Mouse (Mus musculus) intestine, embryonic 15.5 days (tissue): ENCODE data around the gene Lztr1. TPM values are rescaled to one million over a fixed set of nuclear protein-coding genes. Genes with fewer than 3 reads are reported as not detected.

Experiments used
- ATAC-seq: fragments of 200-750 bp; cut with Nextera tagmentation; 2 replicates; pipeline ENCODE4 v1.8.0; 2017; ENCODE audit warnings: moderate TSS enrichment, moderate library complexity
- H3K27ac ChIP-seq: fragments of 300-500 bp; sonication (generic); 2 replicates; pipeline ENCODE4 v1.5.1; 2015; ENCODE audit warnings: mild to moderate bottlenecking, inconsistent platforms
- H3K27me3 ChIP-seq: fragments of 300-500 bp; sonication (generic); replicated peaks from 2 replicates; pipeline ENCODE4 v1.6.1; 2015; ENCODE audit warnings: inconsistent platforms
- H3K36me3 ChIP-seq: fragments of 300-500 bp; sonication (generic); 2 replicates; pipeline ENCODE4 v1.6.1; 2015; ENCODE audit warnings: inconsistent platforms
- H3K4me1 ChIP-seq: fragments of 300-500 bp; sonication (generic); replicated peaks from 2 replicates; pipeline ENCODE4 v1.6.1; 2015; ENCODE audit warnings: inconsistent platforms
- H3K4me2 ChIP-seq: fragments of 300-500 bp; sonication (generic); replicated peaks from 2 replicates; pipeline ENCODE4 v1.6.1; 2015; ENCODE audit warnings: mild to moderate bottlenecking, inconsistent platforms
- H3K4me3 ChIP-seq: fragments of 300-500 bp; sonication (generic); replicated peaks from 2 replicates; pipeline ENCODE4 v1.5.1; 2015; ENCODE audit warnings: inconsistent platforms
- H3K9ac ChIP-seq: fragments of 300-500 bp; sonication (generic); 2 replicates; pipeline ENCODE4 v1.6.1; 2015; ENCODE audit warnings: inconsistent platforms
- H3K9me3 ChIP-seq: fragments of 300-500 bp; sonication (generic); 2 replicates; pipeline ENCODE4 v1.6.1; 2016; ENCODE audit warnings: inconsistent platforms
- WGBS: fragments of 180-500 bp; shearing (Covaris S2); methylation state at CpG from one replicate; pipeline ENCODE4 v1.1.7; 2015; 5-methylcytosine and 5-hydroxymethylcytosine counted together
- polyA plus RNA-seq: library from polyadenylated mRNA; unstranded; fragments of >200 nt; fragmentation: Nextera tagmentation; extraction: Ambion mirVana; gene quantifications from 2 replicates; pipeline ENCODE4 v1.2.1, GENCODE M21; 2015

The Lztr1 gene
- polyA plus RNA-seq, 1 experiment from 2014 or later, result 72.7 TPM

GRCm38 (mm10) chr16:17510143-17510542, 1.7 kb downstream of the Lztr1 start:
- Histone ChIP-seq H3K27me3 (no peaks in the 10 kb centered on the region), H3K36me3 (peaks cover 19% of the 10 kb centered on the region; the same call in 1 of the 2 replicates), H3K4me3 (peak overlapping the region; percentile 58; the same call in 1 of the 2 replicates), H3K9ac (no peak overlapping the region), H3K27ac (peak overlapping the region; percentile 25), H3K4me1 (peaks cover 12% of the 10 kb centered on the region), H3K4me2 (peak overlapping the region; percentile 64), H3K9me3 (no peaks in the 10 kb centered on the region)
- WGBS, result 97% methylated on average over 2 of the region's 2 CpGs
- ATAC-seq, result no peak

- Histone ChIP-seq H3K4me3 (no peak overlapping the region), H3K9ac (no peak overlapping the region), H3K36me3 (peaks cover 19% of the 10 kb centered on the region), H3K4me2 (peak overlapping the region; percentile 64), H3K4me1 (peaks cover 12% of the 10 kb centered on the region), H3K27me3 (no peaks in the 10 kb centered on the region), H3K27ac (peak overlapping the region; percentile 25; the same call in 1 of the 2 replicates), H3K9me3 (no peaks in the 10 kb centered on the region)
- ATAC-seq, result no peak
- 47% methylated on average over 2 of the region's 2 CpGs for WGBS
Observed at GRCm38 (mm10) chr16:17510686-17511085, 2.2 kb downstream of the Lztr1 start.

GRCm38 (mm10) chr16:17511431-17511830, 2.9 kb downstream of the Lztr1 start:
- WGBS, result 93% methylated on average over 4 of the region's 4 CpGs
- ATAC-seq, result no peak
- Histone ChIP-seq H3K4me1 (peaks cover 12% of the 10 kb centered on the region), H3K27ac (no peak overlapping the region), H3K4me3 (no peak overlapping the region), H3K9ac (no peak overlapping the region), H3K4me2 (no peak overlapping the region), H3K9me3 (no peaks in the 10 kb centered on the region), H3K27me3 (no peaks in the 10 kb centered on the region), H3K36me3 (peaks cover 23% of the 10 kb centered on the region)

GRCm38 (mm10) chr16:17518910-17519309, 10.4 kb downstream of the Lztr1 start:
- H3K9ac ChIP-seq, result no peak overlapping the region
- H3K27ac ChIP-seq, result no peak overlapping the region
- H3K4me2 ChIP-seq, result no peak overlapping the region
- WGBS, result 91% methylated on average over 2 of the region's 2 CpGs
- peaks cover 50% of the 10 kb centered on the region for H3K36me3 ChIP-seq
- H3K9me3 ChIP-seq, result no peaks in the 10 kb centered on the region
- ATAC-seq, result no peak
- no peaks in the 10 kb centered on the region for H3K4me1 ChIP-seq
- H3K4me3 ChIP-seq, result no peak overlapping the region
- no peaks in the 10 kb centered on the region for H3K27me3 ChIP-seq

GRCm38 (mm10) chr16:17524156-17524555, 15.7 kb downstream of the Lztr1 start:
- no peak overlapping the region for H3K4me3 ChIP-seq
- H3K27ac ChIP-seq, result no peak overlapping the region
- peaks cover 4% of the 10 kb centered on the region; the same call in 1 of the 2 replicates for H3K4me1 ChIP-seq
- H3K36me3 ChIP-seq, result peaks cover 80% of the 10 kb centered on the region
- no peak overlapping the region for H3K4me2 ChIP-seq
- 94% methylated on average over 11 of the region's 11 CpGs for WGBS
- H3K9ac ChIP-seq, result no peak overlapping the region
- no peak for ATAC-seq
- H3K9me3 ChIP-seq, result no peaks in the 10 kb centered on the region
- no peaks in the 10 kb centered on the region for H3K27me3 ChIP-seq

- Histone ChIP-seq H3K9me3 (no peaks in the 10 kb centered on the region), H3K27me3 (no peaks in the 10 kb centered on the region), H3K4me1 (peaks cover 11% of the 10 kb centered on the region), H3K4me2 (no peak overlapping the region), H3K9ac (no peak overlapping the region), H3K36me3 (peaks cover 69% of the 10 kb centered on the region), H3K4me3 (no peak overlapping the region), H3K27ac (peak overlapping the region; percentile 40; the same call in 1 of the 2 replicates)
- ATAC-seq, result no peak
- 81% methylated on average over 3 of the region's 3 CpGs for WGBS
Observed at GRCm38 (mm10) chr16:17525524-17525923, 17.0 kb downstream of the Lztr1 start.

- Histone ChIP-seq H3K9ac (no peak overlapping the region), H3K4me3 (no peak overlapping the region), H3K27ac (0 out of 2 replicates have a peak overlapping the region, but pooled peaks have one; percentile 40), H3K27me3 (no peaks in the 10 kb centered on the region), H3K36me3 (peaks cover 63% of the 10 kb centered on the region), H3K4me2 (no peak overlapping the region), H3K9me3 (no peaks in the 10 kb centered on the region), H3K4me1 (peaks cover 11% of the 10 kb centered on the region)
- peak; percentile 16; the same call in 1 of the 2 replicates for ATAC-seq
- 70% methylated on average over 6 of the region's 6 CpGs for WGBS
Observed at GRCm38 (mm10) chr16:17526223-17526622, 17.7 kb downstream of the Lztr1 start.

GRCm38 (mm10) chr16:17527606-17528005, 19.1 kb downstream of the Lztr1 start:
- no peak overlapping the region for H3K27ac ChIP-seq
- H3K4me3 ChIP-seq, result no peak overlapping the region
- H3K36me3 ChIP-seq, result peaks cover 52% of the 10 kb centered on the region
- H3K4me2 ChIP-seq, result no peak overlapping the region
- peaks cover 17% of the 10 kb centered on the region for H3K4me1 ChIP-seq
- no peaks in the 10 kb centered on the region for H3K27me3 ChIP-seq
- H3K9me3 ChIP-seq, result no peaks in the 10 kb centered on the region
- no peak overlapping the region for H3K9ac ChIP-seq
- no peak for ATAC-seq

GRCm38 (mm10) chr16:17528276-17528675, 19.8 kb downstream of the Lztr1 start:
- Histone ChIP-seq H3K4me3 (no peak overlapping the region), H3K36me3 (peaks cover 45% of the 10 kb centered on the region), H3K27me3 (no peaks in the 10 kb centered on the region), H3K27ac (no peak overlapping the region), H3K9me3 (no peaks in the 10 kb centered on the region), H3K4me2 (no peak overlapping the region), H3K4me1 (peaks cover 17% of the 10 kb centered on the region), H3K9ac (no peak overlapping the region)
- WGBS, result 91% methylated on average over 13 of the region's 13 CpGs
- ATAC-seq, result no peak

- Histone ChIP-seq H3K27me3 (no peaks in the 10 kb centered on the region), H3K4me2 (peak overlapping the region; percentile 77), H3K9ac (peak overlapping the region; percentile 81), H3K4me3 (peak overlapping the region; percentile 70), H3K9me3 (no peaks in the 10 kb centered on the region), H3K36me3 (peaks cover 33% of the 10 kb centered on the region), H3K27ac (peak overlapping the region; percentile 98), H3K4me1 (peaks cover 17% of the 10 kb centered on the region)
- WGBS, result 11% methylated on average over 17 of the region's 17 CpGs
- ATAC-seq, result peak; percentile 2; the same call in 1 of the 2 replicates
Observed at GRCm38 (mm10) chr16:17529981-17530586, 21.6 kb downstream of the Lztr1 start.

- H3K9ac ChIP-seq, result peak within 1 kb of the TSS; percentile 81
- H3K9me3 ChIP-seq, result no peaks in the 10 kb centered on the region
- no peaks in the 10 kb centered on the region for H3K27me3 ChIP-seq
- peak within 1 kb of the TSS; percentile 70 for H3K4me3 ChIP-seq
- peak within 1 kb of the TSS; percentile 98 for H3K27ac ChIP-seq
- peak; percentile 97 for ATAC-seq
- peaks cover 26% of the 10 kb centered on the region for H3K36me3 ChIP-seq
- peak within 1 kb of the TSS; percentile 77 for H3K4me2 ChIP-seq
- under 1% methylated on average over 67 of the region's 67 CpGs for WGBS
- H3K4me1 ChIP-seq, result peaks cover 17% of the 10 kb centered on the region
Observed at GRCm38 (mm10) chr16:17530640-17531288, 22.3 kb downstream of the Lztr1 start, which contains the start of gene Thap7. Thap7 (minus strand) TSS chr16:17531136.

- Histone ChIP-seq H3K9ac (no peak overlapping the region), H3K4me1 (peaks cover 17% of the 10 kb centered on the region), H3K27ac (no peak overlapping the region), H3K4me3 (no peak overlapping the region; the same call in 1 of the 2 replicates), H3K36me3 (peaks cover 14% of the 10 kb centered on the region), H3K27me3 (no peaks in the 10 kb centered on the region), H3K4me2 (no peak overlapping the region), H3K9me3 (no peaks in the 10 kb centered on the region)
- no peak for ATAC-seq
- WGBS, result 62% methylated on average over 4 of the region's 4 CpGs
Observed at GRCm38 (mm10) chr16:17532271-17532670, 23.8 kb downstream of the Lztr1 start.
